Mouse (Mus musculus) adrenal gland, postnatal 36 days (tissue): ENCODE data around the gene Olfr686. TPM values are rescaled to one million over a fixed set of nuclear protein-coding genes. Genes with fewer than 3 reads are reported as not detected.

Experiments
- DNase-seq, 2 experiments: peaks; one replicate each; pipeline ENCODE4 v3.0.0; 2021; ENCODE audit warnings: mixed read lengths in 1 of 2
- long read RNA-seq, 2 experiments: library from polyadenylated mRNA; stranded (forward); transcript quantifications; one replicate each; pipeline ENCODE4 v2.0.0; 2021; ENCODE audit warnings: borderline sequencing depth in 2 of 2
- total RNA-seq, 2 experiments: library from RNA; stranded (reverse); gene quantifications; 2 replicates each; pipeline ENCODE4 v1.2.3; 2021

The Olfr686 gene
- not detected for total RNA-seq
- long read RNA-seq, experiment 1, result 0 reads
- long read RNA-seq, experiment 2, result 0 reads

DNA sequence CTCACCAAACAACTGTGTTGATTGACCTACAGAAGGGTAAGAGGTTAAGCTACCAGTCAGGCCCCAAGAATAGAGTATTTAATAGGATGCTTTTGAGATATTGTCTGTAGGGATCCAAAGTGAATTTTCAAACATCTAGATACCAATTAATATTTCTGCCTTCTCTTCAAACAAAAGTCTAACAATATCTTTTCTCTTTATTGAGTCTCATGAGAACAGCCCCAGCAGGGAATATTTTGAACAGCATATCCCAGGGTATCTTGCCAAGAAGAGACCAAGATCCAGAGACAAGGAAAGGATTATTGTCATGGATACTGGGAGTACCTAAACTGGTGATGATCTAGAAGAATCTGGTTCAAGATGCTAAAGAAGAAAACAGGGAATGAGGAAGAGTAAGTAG, at the start of gene Olfr686:
Olfr686 (minus strand) TSS at position 101 of the 400 bp plus-strand sequence.
- DNase-seq, result no peak

DNA sequence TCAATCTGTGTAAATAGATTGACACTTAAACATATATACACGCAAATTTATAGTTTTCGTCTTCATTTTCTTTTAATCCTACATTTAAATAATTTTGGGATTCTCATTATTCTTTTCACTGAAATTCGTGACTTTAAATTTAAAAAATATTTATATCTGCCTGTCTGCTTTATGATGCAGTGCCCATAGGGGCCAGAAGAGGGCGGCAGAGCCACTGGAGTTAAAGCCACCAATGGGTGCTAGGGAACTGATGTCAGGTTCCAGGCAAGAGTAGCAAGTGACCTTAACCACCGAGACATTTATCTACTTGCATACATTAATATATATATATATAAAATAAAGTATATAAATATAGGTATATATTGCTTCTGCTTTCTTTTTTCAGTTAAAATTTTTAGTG, 49.4 kb upstream of the Olfr686 start:
- DNase-seq, result peak; percentile 45 to 62

DNA sequence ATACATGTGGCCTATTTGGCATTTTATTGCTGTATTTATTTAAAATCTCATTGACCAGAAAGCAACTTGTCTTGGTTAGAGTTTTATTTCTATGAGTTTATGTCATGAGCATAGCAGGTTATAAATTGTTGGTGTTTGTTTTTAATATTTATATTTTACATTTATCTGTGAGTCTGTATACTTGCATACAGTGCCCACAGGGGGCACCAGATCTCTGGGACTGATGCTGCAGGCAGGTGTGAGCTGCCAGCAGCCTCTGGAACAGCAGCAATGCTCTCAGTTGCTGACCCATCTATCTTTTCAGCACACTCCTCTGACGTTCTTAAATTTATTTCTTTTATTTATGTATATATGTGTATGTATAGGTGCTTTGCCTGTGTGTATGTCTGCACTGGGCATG, 40.9 kb upstream of the Olfr686 start:
- no peak for DNase-seq

DNA sequence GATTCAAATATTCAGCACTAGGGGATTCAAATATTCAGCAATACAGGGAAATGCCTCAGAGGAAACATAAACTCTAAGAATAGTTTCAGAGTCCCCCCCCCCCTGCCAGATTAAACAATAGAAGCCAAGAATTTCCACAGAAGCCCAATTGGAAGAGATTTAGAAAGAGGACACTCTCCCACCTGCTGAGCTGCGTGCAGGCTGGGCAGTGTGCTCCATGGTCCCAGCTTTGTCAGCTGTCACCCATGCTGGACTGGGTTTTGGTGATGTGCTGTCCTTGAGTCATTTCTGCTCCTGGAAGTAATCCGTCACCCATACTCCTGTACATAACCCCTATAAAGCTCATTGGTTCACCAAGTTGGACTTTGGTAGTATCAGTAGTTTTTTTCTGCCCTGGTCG, 40.4 kb upstream of the Olfr686 start:
- DNase-seq, result no peak

DNA sequence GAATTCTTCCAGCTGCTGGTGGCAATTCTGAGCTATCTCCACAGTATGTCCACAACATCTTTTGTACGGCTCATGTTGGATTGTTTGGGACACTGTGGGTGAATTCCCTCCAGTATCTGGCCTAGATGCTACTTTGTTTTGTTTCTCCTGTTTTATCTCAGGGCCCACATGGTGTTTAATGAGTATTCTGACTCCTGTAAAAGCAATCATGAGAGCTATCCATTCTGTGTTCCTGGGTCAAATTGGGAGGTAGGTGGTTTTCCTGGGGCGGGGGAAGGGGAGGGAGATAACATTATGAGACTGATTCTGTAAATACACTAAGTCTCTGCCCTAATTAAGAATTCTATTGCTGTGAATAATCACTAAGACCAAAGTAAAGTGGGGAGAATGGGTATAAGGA, 22.1 kb upstream of the Olfr686 start:
- no peak for DNase-seq

GRCm38 (mm10) chr7:105228138-105228537, 20.9 kb upstream of the Olfr686 start:
- no peak for DNase-seq

- no peak for DNase-seq
Measured at GRCm38 (mm10) chr7:105226703-105227102, 19.4 kb upstream of the Olfr686 start.

DNA sequence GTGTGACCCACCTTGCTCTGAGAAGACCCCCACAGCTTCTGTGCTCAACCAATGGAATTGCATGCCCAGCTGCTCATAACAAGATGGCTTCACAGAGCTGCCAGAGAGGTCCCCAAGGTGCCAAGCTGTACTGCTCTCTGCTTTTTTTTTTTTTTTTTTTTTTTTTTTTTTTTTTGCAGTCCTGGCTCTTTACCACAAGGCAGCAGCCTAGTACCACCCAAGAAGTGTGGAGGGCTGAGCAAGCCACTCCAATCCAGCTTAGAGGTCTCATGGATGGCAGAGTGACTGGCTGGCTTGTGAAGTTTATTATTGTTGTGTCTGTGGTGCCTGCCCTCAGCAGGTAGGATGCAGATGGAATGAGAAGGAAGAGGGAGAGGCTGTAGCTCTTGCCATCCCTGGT, 18.8 kb upstream of the Olfr686 start:
- DNase-seq, result no peak

GRCm38 (mm10) chr7:105218281-105218680, 11.0 kb upstream of the Olfr686 start:
- DNase-seq, result no peak

- DNase-seq, result no peak
Measured at GRCm38 (mm10) chr7:105214761-105215160, 7.5 kb upstream of the Olfr686 start.

DNA sequence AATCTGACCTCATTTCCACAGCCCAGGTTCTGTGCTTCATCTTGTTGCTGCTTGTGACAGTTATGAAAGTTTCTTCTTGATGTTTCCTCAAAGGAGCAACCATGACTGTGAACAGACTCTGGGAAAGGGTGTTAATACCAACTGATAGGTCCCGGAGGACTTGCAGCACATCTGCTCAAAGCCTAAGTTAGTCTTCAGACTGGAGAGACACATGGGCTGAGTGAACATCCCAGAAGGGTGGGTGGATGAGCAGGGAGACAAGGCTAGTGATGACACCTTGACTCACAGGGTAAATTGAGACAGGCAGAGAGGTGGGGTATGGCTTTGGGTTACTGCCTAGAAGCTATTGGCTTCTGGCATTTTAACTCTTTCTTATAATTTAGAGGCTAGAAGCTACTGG, 21.4 kb downstream of the Olfr686 start, which contains the start of gene Olfr685:
Olfr685 (minus strand) TSS at position 101 of the 400 bp plus-strand sequence.
- no peak for DNase-seq

DNA sequence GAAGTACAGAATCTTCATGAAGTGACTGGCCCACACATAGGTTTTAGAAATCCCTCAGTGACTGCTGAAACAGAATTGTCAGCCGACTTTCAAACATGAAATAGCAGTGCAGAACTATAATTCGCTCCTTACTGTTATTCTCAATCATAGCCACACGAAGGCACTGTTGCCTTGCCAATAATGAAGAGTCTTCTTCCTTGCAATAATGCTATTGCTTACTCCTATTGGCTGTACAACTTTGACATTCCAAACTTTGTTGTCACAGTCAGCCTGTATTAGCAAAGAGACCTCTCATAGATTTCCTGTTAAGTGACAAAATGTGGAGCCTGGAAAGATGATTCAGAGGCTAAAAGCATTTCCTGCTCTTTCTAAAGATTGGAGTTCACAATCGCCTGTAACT, 36.5 kb downstream of the Olfr686 start:
- no peak for DNase-seq

DNA sequence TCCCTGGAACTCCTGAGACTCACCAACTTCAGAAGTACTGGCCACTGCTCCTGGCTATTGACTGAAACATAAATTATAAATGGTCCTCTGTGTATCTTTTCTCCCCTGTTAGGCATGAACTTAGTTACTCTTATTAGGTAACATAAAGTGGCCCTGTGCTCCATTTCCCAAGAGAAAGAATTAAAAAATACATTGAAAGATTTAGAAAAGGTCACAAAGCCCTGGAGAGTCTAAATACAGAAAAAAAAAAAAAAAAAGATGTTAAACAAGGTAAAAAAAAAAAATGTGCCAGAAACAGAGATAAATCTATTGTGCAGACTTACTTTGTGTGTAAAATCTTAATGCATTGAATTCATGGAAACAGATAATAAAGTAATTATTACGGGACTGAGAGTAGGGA, 43.7 kb downstream of the Olfr686 start, which contains the start of gene Olfr684:
Olfr684 (minus strand) TSS at position 101 of the 400 bp plus-strand sequence.
- no peak for DNase-seq

Other genes starting within 250 kb of the Olfr686 start
- not detected for gene Olfr670, start 244.9 kb downstream of the Olfr686 start, total RNA-seq
- not detected for gene Olfr671, start 228.4 kb downstream of the Olfr686 start, total RNA-seq
- gene Olfr672, start 205.5 kb downstream of the Olfr686 start, total RNA-seq, result not detected
- not detected for gene Olfr675, start 179.0 kb downstream of the Olfr686 start, total RNA-seq
- not detected for gene Olfr676, start 174.8 kb downstream of the Olfr686 start, total RNA-seq
- not detected for gene Olfr677, start 156.1 kb downstream of the Olfr686 start, total RNA-seq
- gene Olfr678, start 143.0 kb downstream of the Olfr686 start, total RNA-seq, result not detected
- not detected for gene Olfr679, start 126.3 kb downstream of the Olfr686 start, total RNA-seq
- gene Olfr680-ps1, start 114.7 kb downstream of the Olfr686 start, total RNA-seq, result not detected
- gene Olfr681, start 90.6 kb downstream of the Olfr686 start, total RNA-seq, result not detected
- gene Olfr683, start 60.5 kb downstream of the Olfr686 start, total RNA-seq, result not detected
- gene Olfr684, start 43.8 kb downstream of the Olfr686 start, total RNA-seq, result not detected
- gene Olfr685, start 21.5 kb downstream of the Olfr686 start, total RNA-seq, result not detected
- not detected for gene Olfr688, start 80.6 kb upstream of the Olfr686 start, total RNA-seq
- not detected for gene Olfr689, start 103.7 kb upstream of the Olfr686 start, total RNA-seq
- not detected for gene Olfr690, start 126.6 kb upstream of the Olfr686 start, total RNA-seq
- not detected for gene Olfr691, start 134.8 kb upstream of the Olfr686 start, total RNA-seq
- not detected for gene Olfr692, start 160.7 kb upstream of the Olfr686 start, total RNA-seq
- not detected for gene Gm5901, start 167.6 kb upstream of the Olfr686 start, total RNA-seq
- gene Fam160a2, start 192.6 kb upstream of the Olfr686 start, total RNA-seq, result 10 to 100 TPM; 25.9 to 27.1 TPM
- not detected for gene Cnga4, start 197.1 kb upstream of the Olfr686 start, total RNA-seq
- gene Cckbr, start 218.2 kb upstream of the Olfr686 start, total RNA-seq, result not detected